Mouse (Mus musculus): Measurements from ENCODE around the gene Rpl15.

DNA sequence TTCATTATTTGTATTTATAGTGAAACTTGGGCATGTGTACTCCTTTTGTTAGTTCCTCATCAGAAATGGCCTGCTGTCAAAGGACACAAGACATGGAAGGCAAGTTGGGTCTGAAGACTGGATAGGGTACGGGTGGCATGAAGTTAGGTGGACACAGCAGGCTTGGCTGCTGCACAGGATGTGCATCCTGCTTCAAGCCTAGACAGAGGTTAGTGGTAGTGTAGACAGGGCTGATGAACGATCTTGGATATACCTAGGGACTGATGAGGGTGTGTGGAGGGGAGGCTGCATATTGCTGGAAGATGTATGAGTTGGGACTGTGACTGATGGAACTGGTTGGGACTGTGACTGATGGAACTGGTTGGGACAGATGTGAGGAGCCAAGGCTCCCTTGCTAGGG lies 27.7 kb upstream of the Rpl15 start:
- TF ChIP-seq CTCF (IDR thresholded peaks at IDR 0.05; ENCODE audit: low read depth) (no peak), EP300 (IDR thresholded peaks at IDR 0.05; ENCODE audit: low read depth) (no peak)
